Mouse (Mus musculus) liver (tissue): ENCODE measurements around the gene Tmem119.

Experiments used
- DNase-seq: peaks from one replicate; pipeline ENCODE4 v3.0.0-alpha.2; 2020; ENCODE audit warnings: mixed read lengths

The Tmem119 gene

GRCm38 (mm10) chr5:113755347-113756030, 44.8 kb downstream of the Tmem119 start:
- DNase-seq, result no peak

- DNase-seq, result no peak
Measured at GRCm38 (mm10) chr5:113751521-113752157, 48.7 kb downstream of the Tmem119 start.

GRCm38 (mm10) chr5:113748556-113749331, 51.6 kb downstream of the Tmem119 start:
- no peak for DNase-seq

- no peak for DNase-seq
Measured at GRCm38 (mm10) chr5:113747629-113748028, 52.7 kb downstream of the Tmem119 start.
